Mouse (Mus musculus) layer of hippocampus, postnatal 25 days (tissue): ENCODE data around the gene Mid2. TPM values are rescaled to one million over a fixed set of nuclear protein-coding genes. Genes with fewer than 3 reads are reported as not detected.

Experiments used
- total RNA-seq, 2 experiments: library from RNA; stranded (reverse); gene quantifications; 2 replicates each; pipeline ENCODE4 v1.2.3; 2021

The Mid2 gene
- total RNA-seq, 2 experiments from 2014 or later, result 19.7 to 20.1 TPM

Other genes starting within 250 kb of the Mid2 start
- gene Prps1, start 208.0 kb upstream of the Mid2 start, total RNA-seq, result 10 to 100 TPM; 69.6 to 71.1 TPM
- 100 to 1,000 TPM in 1 of 2 experiments, 10 to 100 TPM in 1; 63.2 to 137 TPM for gene Tsc22d3, start 63.9 kb upstream of the Mid2 start, total RNA-seq
- not detected for gene Tex13b, start 148.8 kb downstream of the Mid2 start, total RNA-seq
- gene Vsig1, start 243.0 kb downstream of the Mid2 start, total RNA-seq, result not detected